Mouse (Mus musculus) R1 (cell line): ENCODE measurements around the gene Snap91.

ENCODE experiments used
- DNase-seq: peaks from one replicate; pipeline ENCODE4 v3.0.0-alpha.2; 2018; ENCODE audit warnings: low read depth, low spot score

The Snap91 gene

DNA sequence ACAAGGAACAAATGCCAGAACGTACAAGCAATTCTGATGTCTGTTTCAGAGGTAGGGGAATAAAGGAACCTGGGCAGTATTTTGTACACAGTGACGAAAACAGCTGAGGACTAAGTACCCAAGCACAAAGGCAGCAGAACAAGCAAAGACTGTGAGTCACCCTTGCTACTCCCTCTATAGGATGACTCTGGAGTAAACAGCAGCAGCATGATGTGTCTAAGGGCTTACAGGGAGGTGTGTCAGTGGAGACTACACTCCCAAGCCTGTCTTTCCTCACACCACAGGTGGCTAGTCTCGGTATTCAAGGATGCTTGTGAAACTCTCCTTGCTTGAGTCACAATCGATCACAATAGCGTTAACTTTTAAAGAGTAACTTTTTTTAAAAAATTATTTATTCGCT lies 66.1 kb downstream of the Snap91 start:
- DNase-seq: peak; percentile 44

DNA sequence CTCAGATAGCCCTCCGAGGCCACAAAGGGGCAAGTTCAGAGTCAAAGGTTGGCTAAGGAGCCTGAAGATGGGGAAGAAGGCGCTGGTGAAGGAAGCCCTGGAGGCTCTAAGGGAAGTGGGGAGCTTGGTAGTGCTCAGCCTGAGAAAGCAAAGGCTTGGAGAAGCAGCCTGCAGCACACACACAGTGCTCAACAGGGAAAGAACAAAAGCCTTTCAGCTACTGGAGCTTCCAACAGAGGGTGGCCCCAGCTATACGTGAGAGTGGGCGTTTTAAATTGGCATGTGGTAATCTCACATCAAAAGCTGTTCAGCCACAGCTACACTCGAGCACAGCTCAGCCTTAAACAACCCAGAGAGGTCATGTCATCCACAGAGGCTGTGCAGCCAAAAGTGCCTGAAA lies 67.1 kb downstream of the Snap91 start:
- no peak for DNase-seq

DNA sequence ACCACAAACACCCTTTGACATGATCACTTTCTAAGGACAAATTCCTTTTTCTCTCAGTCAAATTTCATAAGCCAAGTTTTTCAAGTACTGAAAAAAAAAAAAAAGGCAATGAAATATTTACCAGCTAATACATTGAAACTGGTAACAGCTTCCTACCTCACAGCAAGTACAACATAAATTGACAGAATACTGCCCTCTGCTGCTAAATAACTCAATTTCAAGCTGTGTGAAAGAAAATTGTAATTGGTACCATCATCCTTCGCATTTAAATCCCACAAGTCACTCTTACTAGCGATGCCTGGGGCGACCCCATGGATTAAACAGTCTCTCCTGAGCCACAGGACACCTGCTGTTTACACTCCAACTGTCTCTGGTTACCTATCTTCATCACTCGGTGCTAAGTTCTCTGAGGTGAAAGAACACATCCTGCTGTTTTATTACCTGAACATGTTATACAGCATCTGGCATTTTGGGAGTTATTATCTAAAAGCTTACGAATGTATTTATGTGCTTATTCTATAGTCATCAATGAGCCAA lies 69.7 kb downstream of the Snap91 start:
- DNase-seq: peak; percentile 38

DNA sequence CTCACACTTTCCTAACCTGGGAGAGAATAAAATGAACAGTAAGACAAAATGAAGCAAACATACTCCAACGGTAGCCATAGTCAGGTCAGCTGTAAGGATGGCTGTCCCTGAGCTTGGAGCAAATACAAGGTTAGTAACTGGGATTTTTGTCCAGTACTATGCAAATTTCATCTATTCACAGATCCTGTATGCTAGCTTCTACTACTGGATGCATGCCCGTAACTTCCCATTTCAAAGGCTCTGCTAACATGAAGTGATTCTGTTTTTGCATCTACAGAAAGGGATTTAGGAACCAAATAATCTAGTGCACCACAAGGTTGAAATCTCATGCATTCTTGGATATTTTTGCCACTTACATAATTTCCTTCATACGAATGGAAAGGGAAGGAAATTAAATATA lies 70.2 kb downstream of the Snap91 start:
- no peak for DNase-seq

DNA sequence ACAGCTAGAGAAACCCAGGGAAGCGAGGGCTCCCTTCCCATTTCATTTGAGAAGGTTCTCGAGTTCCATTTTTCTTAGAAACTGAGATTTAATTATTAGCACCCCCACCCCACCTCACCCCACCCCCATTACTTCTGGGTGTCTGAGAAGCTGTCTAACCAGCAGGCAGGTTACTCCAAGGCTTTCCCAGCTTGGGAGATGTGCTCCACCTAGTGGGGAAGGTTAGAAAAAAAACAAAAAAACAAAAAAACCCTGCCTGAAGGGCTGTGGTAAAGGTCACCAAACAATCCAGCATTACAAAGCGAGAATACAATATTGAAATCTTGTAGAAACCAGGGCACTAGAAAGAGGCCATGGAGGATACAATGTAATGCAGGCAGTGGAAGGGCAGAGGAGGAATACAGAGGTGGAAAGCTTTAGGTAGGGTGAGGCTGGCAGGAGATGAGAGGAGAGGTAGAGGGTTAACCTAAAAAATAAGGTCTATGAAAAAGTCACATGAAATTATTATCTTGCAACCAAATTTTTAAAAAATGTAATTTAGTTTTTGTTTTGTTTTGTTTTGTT lies 79.8 kb downstream of the Snap91 start:
- DNase-seq: peak; percentile 70

DNA sequence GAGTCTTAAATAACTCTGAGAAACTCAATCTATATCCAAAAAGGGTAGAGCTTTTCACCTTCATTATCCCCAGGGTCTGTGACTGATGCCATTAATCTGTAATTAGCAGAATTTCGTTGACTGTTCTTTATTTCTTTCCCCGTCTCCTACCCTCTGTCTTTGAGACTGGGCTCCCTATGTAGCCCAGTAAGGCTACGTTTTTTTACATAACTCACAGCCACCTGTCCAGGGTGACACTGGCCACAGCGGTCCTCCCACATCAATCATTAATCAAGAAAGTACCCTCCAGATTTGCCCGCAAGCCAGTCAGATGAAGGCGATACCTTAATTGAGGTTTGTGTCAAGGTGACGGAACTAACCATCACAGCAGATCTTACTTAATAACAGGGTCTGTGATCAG lies 81.4 kb downstream of the Snap91 start:
- no peak for DNase-seq

DNA sequence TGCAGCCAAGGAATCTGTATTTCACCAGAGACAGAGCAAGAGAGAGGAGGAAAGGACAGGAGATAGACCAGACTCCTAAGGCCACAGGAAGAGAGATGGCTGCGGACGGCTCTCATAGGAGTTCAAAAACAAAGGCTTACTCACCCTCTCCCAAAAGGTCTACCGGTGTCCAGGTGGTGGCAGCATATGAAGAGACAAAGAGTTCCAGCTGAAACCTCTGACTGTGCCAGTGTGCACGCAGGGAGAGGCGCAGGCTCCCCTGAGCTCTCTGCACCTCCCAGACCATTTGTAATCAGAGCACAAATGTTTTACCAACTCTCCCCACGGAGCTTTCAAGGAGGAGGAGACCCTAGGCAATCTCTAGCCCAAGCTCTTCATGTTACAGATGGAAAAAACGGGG lies 81.8 kb downstream of the Snap91 start:
- peak; percentile 55 for DNase-seq

DNA sequence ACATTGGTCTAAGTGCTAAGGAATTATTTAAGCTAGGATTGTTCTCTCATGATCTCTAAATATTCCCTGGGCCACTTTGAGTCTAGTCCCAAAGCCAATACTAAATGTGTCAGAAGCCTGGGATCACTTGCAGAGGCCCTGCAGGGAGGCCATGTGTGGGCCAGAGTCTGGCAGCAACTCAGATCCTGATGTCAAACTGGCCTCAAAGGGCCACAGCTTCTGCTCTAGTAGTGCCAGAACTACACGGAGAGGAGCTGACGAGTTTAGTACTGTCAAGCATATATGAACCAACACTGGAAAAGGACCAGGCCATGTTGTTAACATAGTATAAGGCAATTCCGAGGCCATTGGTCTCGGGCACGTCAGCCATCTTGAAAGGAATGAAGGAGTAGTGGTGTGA lies 82.3 kb downstream of the Snap91 start:
- DNase-seq: no peak

DNA sequence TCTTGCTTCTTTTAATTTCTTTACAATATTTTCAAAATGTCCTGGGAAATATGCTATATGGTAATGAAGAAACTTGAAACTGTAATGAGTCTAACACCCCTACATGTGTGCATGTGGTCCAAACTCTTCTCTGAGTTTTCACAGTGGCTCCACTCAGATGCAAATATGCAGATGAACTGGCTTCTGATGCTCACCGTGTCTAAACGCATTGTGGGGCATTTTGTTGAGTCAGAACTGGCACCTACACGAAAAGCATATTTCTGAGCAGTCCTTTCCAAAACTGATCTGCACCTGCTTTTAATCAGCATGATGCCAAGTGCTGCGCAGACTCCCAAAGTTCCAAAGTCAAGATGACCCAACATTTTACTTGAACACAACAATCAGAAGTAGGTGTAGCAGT lies 82.9 kb downstream of the Snap91 start:
- DNase-seq: no peak

DNA sequence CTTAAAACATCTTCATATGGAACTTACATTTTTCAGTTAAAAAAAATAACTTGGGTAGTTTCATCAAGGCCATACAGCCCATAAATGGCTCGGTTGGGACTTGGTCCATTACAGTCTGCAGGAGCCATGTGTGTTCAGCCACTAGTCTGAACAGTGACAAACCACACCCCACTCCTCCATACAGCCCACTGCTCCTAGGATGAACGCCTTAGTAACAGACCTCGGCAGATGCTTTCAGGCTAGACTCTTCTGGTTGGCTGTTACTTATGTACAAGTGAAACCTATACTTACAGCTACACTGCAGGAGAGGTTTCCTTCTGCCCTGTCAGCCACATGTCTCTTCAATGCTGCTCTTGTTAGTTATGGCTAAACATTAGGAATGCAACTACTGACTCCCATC lies 85.2 kb downstream of the Snap91 start:
- DNase-seq: no peak

DNA sequence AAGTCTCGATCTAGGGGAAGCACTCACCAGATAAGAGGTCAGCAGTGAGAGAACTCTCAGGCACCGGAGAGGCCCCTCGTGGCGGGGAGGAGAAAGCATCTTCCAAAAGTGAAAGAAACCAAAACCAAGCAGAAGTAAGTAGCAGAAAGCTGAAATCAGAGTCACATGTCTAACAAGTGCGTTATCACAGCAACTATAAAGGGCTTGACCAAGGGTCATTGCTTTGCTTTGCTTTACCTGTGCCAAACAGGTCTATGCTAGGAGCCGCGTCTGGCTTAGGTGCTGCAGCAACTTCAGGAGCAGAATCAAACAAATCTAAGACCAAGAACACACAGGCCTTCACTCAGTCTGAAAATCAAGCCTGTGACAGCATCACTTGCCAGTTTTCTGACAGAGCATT lies 88.5 kb downstream of the Snap91 start:
- DNase-seq: peak; percentile 16

DNA sequence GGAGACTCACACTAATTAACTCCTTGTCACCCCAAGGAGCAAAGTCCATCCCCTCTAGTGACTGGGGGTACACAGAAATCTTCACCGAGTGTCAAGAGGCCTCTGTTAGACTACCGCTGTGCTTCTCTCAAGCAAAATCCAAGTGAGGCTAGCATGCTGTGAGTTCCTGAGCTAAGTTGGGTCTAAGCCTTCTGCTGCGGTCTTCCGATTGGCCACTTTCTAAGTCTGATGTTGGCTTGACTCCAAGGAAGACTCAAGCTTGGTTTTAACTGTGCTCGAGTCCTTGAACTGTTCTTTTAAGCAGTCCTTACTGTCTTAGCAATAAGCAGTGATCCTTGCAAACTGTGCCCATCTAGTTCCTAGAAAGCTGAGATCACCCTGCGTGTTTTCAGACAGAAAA lies 91.3 kb downstream of the Snap91 start:
- DNase-seq: no peak

DNA sequence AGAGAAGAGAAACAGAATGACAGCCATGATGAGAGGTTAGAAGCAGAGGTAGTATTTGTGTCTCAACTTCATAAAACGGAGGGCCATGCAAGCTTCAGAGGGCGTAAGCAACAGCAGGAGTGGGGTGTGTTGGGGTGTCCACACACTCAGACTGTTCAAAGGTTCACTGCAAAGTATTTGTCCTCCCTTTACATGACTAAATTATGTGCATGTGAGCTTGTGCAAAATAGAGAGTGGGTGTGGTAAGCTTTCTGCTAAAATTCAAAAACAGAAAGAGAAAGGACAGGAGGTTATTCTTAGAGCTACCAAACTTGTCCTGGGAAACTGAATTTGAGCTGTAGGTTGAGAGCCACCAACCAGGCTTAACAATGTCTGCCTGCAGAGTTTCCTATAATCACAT lies 97.6 kb downstream of the Snap91 start:
- peak; percentile 14 for DNase-seq

DNA sequence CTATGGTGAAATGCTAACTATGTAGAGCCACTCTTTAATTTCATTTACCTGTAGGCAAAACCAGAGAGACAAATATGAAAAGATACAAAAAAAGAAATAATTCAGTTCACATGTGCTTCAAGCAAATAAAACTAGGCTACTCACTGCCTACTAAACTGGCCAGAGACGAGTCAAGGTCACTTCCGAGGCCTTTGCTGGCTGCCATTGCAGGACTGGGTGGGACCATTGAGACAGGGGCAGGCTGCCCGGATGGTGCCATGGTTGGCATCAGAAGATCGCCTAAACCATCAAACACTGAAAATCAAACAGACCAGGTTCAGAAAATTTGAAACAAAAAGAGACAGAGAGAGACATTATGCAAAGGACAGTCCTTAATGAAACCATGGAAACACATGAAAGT lies 99.0 kb downstream of the Snap91 start:
- DNase-seq: no peak

DNA sequence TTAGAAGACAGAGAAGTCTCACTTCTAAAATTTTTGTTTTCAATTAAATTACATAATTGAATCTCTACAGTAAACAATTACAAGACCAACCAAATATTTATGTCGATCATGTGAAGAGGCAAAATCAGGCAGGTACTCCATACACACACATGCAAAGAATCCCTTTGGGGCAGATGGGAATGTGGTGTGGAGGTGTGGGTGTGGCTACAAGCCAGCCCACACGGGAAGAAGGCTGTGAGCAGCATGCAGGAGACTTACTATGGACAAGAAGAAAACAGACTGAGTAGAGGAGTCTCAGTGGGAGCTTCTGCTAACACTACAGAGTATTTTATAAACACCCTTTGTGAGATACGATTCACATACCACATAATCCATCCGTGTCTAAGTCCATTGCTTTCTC lies 102.2 kb downstream of the Snap91 start:
- DNase-seq: no peak

DNA sequence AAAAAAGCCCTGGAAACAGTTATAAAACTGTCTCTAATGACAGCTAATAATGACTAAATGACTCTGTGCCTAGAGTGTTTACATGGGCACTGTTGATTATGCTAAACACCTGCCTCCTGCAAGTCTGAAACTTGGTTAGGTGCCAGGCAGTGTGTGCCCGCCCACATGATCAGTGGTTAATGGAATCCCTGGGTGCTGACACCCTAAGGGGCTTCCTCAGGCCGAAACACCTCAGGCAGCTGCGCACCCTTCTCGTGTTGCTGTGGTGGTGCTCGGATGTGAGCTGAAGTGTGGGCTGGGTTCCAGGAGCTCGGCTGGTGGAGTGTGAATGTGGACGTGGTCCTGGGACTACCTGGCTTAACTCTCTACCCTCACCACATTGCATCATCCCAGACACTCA lies 103.1 kb downstream of the Snap91 start:
- no peak for DNase-seq

DNA sequence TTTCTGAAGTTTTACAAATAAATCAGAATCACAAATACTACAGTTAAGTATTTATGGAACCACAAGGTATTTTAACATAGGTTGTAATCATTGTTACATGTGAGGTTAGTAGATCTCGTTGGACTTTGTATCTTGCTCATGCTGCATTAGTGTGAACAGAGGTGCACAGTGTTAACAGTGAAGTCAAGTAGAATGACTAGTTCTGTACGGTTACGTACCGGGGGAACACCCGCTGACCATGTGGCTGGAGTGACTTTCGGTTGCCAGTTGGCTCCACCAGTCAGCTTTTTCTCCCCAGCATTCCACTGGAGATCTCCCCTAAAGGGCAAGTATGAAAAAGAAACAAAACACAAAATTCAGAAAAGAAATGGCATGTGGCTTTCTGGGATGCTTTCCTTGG lies 105.1 kb downstream of the Snap91 start:
- no peak for DNase-seq

DNA sequence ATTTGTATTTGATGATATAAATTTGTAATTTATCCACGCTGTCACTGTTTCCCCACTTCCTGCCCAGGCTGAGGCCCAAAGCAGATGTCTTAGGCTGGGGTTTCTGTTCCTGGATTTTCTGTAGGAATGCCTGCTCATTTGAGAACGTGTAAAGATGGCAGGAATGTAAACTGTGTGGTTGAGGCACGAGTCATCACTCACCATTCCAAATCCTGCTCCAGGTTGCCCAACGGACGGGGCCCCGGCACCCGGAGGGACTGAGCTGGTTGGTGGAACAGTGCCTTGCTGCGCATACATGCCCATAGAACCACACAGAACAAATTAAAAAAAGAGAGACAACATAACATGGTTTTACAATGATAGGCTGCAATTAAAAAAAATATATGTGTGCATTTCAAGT lies 106.5 kb downstream of the Snap91 start:
- DNase-seq: no peak

DNA sequence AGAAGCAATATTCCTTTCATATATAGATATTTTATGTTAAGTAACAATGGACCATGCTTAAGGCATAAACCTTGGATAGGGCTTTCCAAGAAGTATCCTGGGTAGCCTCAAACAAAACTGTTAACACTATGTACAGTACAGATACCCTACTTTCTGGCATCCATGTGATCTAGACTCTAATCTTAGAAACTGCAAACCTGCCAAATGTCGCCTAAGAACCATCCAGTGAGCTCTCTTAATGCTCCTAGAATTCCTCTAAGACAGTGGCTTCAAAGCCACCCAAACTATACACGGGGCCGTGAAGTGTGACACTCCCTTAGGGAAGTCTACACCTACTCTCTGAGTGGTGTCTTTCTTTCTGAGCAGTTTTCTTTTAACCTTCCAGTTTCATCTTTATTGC lies 107.6 kb downstream of the Snap91 start:
- DNase-seq: no peak

DNA sequence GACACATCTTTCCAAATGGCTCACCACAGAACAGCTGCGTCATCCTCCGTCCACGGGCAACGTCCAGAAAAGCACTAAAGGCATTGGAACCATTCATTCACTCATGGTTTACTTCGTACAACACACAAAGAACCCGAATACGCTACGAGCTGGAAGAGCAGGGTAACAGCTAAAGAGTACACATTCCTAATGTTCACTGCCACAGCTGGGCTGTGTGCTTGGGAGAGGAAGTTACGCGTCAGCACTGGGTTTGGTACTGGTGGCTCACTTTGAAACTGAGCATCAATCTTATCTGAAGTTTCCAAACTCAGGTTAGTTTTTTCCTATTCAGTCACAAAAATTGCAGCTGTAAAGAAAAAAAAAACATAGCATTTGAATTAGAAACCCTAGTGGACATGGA lies 113.5 kb downstream of the Snap91 start:
- no peak for DNase-seq

DNA sequence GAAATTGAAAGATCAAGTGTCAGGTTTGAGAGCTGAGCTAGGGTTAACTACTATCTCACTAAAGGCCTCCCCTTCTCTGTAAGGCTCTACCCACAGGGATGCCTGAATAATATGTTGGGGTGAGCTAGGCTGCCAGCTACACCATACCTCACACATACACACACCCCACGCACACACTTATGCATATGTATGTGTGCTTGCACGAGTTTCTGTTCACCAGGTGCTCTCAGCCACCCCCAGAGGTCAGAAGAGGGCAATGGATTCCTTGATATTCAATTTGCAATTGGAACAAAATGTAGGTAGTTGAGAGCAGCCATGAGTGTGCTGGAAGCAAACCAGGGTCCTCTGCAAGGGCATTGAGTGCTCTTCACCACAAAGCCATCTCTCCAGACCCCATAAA lies 116.5 kb downstream of the Snap91 start:
- no peak for DNase-seq

DNA sequence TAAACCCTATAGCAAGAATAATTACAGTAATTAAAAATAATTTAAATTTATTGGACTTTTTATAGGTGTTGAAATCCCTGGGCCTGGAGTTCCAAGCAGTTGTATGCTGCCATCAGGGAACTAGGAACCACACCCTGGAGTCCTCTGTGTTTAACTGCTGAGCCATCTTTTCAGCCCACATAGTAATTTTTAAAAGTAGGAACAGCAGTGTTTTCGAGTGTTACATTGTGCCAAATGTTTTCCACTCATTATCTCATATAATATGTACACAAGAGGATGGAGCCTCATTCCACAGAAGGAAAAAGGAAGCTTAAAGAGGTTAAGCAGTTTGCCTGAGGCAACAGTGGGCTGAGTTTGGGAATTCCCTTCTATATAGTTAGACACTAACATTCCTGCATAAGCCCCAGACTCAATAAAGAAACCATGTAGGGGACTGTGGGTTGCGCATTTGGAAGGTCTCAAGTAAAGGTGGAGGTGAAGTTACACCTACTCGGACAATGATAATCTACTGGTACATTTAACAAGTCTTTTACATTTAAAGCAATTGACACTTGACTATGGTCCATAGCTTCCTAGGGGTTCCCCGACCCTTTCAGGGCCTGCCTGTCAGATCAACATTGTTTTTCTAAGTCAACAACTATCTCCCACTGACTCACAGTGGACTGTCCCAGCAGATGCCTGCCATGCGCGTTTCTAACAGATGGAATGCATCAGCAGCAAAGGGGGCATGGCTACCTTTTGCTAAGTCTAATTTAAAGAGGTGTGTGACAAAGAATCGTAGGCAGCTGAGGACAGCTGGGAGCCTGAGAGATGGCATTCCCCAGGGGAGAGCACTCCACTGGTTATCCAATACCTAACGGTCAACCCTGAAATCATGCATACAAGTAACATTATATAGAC lies 117.7 kb downstream of the Snap91 start:
- DNase-seq: peak; percentile 25

DNA sequence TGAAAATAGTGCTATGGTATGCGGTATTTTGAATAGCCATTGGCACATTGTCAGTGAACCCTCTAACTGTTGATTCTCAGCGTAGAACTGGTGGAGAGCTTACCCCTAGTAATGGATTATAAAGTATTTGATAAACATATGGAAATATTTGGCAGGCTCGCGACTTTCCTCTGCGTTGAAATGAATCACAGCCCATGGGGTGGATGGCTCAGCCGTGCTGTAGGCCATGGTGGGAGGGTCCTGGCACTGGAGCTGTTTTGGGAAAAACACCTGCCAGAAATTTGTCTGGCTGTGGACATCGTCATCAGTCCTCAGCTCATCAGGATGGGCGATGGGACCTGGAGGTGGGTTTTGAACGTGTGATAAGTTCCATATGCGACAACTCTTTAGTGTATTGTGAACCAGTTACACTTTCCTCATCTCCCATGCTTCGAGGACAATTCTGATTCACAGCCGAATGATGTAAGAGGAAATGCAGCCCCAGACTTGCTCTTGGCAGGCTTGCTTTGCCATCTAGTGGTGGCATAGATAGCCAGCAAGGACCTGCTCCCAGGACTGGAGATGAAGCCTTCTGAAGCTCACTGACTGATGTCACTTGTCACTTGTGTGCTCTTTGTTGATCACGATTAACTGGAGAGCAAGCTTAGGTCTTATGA lies 134.4 kb downstream of the Snap91 start:
- DNase-seq: peak; percentile 84
